Mouse (Mus musculus): ENCODE measurements around the gene Gm49486.

- TF ChIP-seq CTCF (conservative IDR thresholded peaks at IDR 0.05; ENCODE audit: low read length) (peak; percentile 81), NANOG (IDR thresholded peaks at IDR 0.05; ENCODE audit: borderline replicate concordance, low read length) (no peak), POU5F1 (IDR thresholded peaks at IDR 0.05; ENCODE audit: borderline replicate concordance, low read length) (no peak)
Measured at GRCm38 (mm10) chr15:79271124-79271746, 42.0 kb downstream of the Gm49486 start.

Measured in E14TG2a.4 (cell line).